Mouse (Mus musculus): ENCODE results near the gene Tmem129.

The Tmem129 gene

DNA sequence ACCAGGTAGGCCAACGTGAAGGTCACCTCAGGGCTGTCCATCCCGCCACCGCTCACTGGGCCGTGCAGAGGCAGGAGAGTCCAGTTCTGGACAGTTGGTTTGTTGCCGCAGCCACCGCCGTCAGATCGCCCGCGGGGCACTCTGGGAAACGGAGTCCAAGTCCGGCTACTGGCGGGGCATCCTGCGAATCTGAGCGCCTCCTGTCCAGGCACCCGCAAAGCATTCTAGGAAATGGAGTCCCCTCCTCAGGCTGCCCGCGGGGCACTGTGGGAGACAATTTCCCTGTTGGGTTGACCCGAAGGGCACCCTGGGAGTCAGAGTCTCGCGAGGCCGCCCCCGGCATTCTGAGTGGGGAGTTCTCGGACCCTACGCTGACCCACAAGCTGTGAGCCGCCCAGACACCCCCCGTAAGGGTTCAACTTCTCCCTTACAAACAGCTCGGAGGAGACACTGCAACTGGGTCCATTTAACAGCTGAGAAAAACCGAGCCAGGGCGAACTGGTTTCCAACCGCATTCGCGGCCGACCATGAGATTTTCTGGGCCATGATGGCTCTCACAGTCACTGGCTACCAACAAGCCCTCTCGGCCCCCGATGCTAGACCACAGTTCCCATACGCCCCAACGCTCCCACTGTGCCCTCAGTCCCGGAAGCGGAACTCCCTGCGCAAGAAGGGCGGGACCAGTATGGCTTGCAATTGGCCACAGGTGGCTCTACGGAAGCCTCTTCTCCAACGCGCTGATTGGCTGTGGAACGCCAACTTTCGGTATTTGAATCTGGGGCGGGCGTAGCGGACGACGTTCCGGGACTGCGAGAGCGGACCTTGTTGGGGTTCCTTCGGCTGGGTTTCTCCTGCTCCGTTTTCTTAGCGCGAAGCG lies at the start of gene Tmem129, which contains the start of gene Tacc3:
Tmem129 (minus strand) TSS at position 630 of the 877 bp plus-strand sequence.
Tacc3 (plus strand) TSS at position 342 of the 877 bp plus-strand sequence.
- DNase-seq (ENCODE audit: low read depth), result peak; percentile 96

DNA sequence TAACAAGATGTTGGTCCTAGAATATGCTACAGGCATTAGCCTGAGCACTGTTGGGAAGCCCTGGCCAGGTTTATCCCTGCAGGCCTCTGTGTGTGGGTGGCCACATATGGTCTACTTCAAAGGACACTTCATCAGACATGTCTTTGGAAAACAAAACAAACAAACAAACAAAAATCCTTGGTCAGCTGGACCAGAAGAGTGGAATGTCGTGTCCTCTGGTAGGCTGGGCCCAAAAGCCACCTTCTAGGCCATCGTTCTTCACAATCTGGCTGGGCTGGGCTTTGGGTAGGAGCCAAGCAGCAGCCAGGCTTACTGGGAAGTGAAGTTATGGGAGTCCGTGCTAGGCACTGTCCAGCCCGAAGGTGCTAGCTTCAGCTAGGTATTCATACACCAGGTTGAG lies 48.9 kb upstream of the Tmem129 start:
- no peak for DNase-seq (ENCODE audit: low read depth)

DNA sequence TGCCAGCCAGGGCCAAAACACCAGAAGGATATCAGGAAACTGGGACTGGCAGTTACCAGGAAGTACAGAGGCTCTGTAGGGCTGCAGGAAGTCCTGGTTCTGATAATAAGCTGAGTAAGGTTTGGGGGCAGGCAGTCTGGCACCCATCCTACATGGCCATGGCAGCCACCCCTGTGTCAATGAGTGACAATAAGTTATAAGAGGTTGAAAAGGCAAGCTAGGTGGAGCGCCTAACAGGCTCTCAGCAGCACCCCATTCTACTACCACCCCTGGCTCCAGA lies 48.1 kb upstream of the Tmem129 start:
- no peak for DNase-seq (ENCODE audit: low read depth)

DNA sequence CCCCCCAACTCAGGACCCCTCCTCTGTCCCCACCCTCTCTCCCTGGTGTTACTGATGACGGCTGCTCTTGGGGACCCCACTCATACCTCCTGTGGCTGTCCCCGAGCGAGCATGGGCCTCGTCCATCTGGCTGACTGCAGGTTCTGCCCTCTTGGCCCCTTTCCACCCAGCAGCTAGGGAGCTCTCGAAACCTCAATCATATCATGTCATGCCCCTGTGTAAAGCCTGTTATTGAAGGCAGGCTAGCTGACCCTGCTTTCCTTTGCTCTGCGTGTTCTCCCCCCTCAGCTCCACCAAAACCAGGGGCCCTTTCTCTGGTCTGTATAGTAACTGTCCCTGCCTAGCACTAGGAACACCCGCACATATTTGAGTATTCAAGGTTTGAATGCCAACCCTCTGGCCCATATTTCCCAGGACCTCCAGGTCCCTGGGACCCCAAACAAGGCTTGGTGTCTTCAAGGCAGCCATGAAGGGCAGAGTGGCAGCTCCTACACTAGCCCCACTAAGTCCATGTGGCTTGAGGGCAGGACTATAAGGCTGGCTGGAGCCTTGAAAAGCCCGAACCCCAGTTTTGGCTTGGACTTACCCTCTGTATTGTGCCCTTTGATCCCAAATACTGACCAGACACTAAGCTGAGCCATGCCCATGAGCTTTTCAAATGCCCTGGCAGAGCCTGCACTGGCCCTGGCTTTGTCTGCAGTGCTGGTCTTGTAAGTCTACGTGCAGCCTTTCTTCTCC lies 47.6 kb upstream of the Tmem129 start:
- no peak for DNase-seq (ENCODE audit: low read depth)

DNA sequence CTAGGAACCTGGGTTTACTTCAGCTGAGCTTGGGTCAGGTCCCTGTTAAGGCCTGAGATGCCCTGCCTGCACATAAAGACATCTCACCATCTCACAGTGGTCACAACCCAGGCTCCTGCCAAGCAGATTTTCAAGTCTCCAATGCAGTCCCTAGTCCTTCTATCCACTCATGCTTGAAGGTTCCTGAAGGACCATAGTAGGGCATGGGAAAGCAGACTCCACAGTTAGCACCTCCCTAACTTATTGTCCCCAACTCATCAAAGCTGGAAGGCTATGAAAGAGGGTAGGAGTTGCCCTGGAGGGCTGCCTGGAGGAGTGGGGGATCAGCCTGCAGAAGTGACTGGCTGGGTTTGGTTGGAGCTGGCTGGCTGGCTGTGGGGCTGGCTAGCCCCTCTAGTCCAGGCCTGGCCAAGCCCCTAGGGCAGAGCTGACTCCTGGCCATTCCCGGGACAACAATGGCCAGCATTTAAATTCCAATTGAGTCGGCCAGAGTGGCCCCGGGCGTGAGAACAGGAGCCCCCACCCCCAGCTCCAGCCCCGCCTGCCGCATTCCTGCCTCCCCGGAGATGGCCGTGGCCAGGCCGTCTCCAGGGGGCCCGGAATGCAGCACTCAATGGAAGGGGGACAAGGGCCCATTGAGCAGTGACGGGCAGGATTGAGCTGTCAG lies 46.9 kb upstream of the Tmem129 start:
- no peak for DNase-seq (ENCODE audit: low read depth)

DNA sequence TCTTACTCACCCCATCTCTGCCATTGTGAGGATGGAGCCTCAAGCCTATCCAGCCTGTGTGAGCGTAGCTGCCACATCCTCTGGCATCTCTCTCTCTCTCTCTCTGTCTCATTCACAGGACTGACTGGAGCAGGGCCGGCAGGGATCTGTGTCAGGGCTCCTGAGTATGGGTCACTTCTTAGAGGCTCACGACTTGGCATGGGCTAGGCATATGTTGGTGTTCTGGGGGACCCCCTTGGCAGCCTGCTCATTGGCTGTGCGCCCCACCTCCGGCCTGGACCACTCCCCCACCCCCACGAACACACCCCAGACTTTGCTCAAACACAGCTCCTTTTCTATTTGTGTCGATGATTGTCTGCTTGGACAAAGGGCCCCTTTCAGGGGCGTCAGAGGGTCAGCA lies 45.8 kb upstream of the Tmem129 start:
- no peak for DNase-seq (ENCODE audit: low read depth)

DNA sequence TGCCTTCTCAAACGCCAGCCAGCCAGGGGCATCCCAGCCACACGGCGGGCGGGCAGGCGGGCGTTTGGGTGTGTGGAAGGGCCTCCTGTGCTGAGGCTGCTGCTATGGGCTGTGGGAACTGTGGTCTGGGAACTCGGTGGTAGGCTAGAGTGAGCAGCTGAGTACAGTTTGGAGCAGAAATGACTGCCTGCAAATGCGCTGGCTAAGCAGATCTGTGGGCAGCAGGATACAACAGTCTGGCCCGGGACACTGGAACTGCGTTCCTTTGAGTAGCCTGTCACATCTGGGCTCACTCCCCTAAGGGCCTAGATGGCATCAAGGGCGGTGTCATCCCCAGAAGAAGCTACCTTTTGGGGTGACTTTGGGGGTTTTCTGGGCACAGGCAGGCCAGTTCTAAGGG lies 43.6 kb upstream of the Tmem129 start:
- DNase-seq (ENCODE audit: low read depth), result no peak

DNA sequence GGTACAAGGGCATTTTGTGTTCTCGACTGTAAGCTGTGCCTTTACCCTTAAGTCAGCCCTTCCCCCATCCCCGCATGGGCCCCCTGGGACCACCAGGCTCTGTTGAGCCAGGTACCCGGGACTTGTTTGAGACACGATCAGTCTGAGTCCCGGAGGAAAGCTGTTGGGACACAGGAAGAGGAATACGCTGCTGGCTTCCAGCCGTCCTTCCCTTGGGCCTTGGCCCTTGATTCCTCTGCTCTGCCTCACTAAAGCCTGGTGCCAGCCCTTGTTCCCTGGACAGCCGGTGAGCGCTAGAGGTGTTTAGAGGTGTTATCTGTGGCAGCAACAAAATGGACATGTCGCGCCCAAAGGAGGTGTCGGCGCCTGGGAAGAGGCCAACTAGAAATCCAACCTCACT lies 41.8 kb upstream of the Tmem129 start:
- no peak for DNase-seq (ENCODE audit: low read depth)

DNA sequence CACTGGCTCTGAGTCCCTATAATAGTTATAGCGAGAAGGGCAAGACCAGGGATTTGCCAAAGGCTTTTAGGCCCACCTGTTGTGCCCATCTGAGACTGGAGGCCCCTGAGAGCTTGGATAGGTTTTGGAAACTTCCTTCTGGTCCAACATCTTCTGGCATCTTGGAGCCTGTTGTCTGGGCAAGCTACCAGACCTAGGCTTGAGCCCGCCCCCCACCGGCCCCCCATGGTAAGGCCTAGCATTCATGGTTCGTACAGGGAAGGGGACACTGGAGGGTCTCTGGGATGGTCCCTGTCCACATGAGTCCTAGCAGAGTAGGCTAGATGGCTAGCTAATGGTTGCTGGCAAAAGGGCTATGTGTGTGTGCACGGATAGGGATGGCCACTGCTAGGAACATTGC lies 40.5 kb upstream of the Tmem129 start:
- DNase-seq (ENCODE audit: low read depth), result no peak

DNA sequence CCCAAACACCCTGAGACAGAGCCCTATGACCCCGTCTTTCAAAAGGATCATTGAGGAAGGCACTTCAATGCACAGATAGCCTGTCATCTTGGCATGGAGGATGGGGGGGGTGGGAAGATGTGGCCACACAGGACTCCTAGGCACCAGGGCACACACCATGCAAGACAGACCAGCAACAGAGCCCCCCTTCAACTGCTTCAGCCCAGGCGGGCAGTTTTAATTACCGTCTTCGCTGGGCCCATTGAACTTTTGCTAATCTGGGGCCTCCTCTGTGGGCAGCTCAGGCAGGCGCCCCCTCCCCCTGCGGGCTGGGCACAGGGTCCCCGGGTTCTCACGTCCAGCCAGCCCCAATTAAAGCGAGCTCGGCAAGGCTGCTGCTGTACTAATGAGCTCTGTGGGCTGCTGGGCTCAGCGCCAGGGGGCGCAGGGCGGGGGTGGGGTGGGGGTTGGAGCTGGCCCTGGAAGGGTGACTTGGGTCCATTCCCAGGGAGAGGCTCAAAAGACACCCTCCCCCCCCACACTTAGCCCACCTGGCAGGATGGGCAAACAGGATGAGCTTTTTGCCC lies 39.8 kb upstream of the Tmem129 start:
- no peak for DNase-seq (ENCODE audit: low read depth)

DNA sequence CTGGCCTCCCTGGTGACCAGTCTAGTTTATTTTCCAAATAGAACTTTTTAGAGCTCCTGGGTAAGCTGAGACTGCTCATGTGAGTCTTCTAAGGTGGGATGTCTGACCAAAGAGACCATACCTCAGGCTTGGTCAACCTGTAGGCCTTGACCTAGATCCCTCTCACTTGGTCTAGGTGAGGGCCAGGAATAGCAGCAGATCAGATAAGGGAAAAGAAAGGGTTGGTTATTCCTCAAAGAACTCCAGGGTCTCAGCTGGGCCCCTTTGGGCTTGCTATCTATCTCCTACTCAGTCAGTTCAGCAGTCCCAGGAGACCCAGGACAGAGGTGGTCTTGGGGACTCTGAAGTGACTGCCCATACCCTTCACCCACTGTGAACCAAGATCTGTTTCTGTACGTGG lies 39.3 kb upstream of the Tmem129 start:
- no peak for DNase-seq (ENCODE audit: low read depth)

DNA sequence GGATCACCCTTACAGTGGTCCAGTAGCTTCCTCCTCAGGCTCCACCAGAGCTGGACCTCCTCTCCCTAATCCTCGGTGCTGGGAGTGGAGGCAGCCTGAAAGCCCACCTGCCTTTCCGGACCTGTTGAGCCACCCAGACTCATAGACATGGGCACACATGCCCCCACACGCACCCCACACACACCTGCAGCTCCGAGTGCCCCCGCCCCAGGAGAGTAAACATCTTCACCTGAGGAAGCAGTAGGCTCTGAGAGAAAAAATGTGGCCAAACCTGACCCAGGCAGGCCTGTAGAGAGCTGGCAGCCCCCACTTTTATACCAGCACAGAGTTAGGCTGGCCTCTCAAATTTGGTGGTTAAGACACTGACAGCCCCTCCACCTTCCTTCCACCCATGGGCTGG lies 38.2 kb upstream of the Tmem129 start:
- DNase-seq (ENCODE audit: low read depth), result no peak

DNA sequence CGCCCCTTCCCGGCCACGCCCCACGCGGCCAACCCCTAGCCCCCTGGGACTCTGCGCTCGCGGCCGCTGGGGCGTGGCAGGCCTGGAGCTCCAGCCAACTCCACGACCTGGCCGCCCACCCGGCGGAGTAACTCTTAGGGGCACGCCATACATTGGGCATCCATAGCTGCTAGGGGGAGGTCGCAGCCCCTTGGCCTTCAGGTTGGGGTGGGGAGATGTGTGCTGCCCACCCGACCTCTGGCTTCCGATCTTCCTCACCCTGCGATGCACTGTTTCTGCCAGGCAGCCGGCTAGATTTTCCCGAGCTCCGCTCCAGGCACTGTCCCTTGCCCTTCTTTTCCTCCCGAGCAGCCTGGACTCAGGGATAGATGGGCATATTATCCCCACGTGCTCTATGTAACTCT lies 37.5 kb upstream of the Tmem129 start:
- DNase-seq (ENCODE audit: low read depth), result no peak

DNA sequence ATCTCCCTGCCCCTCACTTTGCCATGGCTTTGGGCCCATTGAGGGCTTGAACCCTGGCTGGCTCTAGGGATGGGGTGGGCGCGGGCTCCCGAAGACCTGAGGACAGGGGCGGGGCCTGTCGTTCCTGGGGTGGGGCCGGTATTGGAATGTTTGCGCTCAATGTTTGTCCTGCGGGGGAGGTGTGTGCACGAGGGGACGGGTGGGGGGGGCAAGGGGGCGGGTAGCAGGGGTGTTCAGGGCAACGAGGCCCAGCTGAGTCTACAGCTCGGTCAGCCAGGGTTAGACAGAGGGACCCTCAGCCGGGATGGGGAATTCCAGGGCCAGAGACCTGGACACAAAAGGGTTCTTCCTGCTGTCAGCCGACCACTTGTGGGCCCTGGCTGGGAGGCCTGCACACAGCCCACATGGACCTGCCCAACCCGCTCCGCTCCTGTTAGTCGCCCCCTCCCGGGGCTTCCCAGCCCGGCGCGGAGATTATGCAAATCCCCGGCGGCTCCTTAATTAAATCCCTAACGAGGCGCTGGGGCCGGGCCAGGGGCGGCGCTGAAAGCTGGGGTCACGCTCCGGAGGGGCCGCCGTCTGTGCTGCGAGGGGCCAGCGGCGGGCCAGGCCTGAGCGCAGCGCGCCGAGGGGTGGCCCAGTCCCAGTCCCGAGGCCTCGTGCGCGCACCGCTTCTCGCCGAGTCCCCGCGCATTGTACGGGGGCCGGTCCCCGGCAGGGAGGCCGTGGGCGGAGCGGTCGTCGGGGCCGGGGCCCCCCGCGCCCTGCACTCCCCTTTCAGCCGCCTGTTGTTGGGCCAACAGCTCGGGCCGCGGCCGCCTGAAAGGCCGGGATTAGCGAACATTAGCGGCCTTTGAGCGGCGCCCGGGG lies 36.9 kb upstream of the Tmem129 start:
- DNase-seq (ENCODE audit: low read depth), result no peak

DNA sequence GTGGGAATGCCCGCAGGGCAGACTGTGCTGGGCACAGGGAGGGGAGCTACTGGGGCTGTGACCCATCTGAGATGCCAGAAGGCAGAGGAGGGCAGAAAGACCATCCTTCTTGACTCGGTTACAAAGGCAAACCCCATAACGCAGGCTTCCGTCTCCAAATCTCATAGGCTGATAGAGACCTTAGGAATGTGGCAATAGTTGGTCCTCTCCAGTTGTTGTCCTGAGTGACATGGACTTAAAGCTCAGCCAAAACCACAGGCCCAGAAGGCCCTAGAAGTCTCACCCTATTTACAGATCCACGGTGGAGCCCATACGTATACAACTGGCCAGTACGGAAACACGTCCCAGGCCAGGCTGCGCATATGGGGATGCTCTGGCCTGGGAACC lies 36.2 kb upstream of the Tmem129 start:
- DNase-seq (ENCODE audit: low read depth), result no peak

DNA sequence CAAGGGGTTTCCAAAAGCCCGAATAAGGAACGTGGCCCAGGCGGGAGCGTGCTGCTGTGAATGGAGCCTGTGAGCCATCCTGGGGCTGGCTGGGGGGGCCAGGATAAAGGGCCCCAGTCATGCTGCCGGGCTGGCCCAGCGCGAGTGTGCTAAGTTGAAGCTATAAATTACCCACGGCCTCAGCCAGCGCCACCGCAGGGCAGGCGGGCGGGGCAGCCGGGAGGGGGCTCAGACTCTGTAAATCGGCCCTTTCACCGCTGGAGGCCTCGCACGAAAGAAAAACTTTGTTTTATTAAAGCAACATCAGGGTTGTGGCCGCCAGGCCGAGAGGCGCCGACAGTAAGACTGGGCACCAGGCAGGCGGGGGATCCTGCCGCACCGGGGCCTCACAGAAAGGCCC lies 34.2 kb upstream of the Tmem129 start:
- no peak for DNase-seq (ENCODE audit: low read depth)

DNA sequence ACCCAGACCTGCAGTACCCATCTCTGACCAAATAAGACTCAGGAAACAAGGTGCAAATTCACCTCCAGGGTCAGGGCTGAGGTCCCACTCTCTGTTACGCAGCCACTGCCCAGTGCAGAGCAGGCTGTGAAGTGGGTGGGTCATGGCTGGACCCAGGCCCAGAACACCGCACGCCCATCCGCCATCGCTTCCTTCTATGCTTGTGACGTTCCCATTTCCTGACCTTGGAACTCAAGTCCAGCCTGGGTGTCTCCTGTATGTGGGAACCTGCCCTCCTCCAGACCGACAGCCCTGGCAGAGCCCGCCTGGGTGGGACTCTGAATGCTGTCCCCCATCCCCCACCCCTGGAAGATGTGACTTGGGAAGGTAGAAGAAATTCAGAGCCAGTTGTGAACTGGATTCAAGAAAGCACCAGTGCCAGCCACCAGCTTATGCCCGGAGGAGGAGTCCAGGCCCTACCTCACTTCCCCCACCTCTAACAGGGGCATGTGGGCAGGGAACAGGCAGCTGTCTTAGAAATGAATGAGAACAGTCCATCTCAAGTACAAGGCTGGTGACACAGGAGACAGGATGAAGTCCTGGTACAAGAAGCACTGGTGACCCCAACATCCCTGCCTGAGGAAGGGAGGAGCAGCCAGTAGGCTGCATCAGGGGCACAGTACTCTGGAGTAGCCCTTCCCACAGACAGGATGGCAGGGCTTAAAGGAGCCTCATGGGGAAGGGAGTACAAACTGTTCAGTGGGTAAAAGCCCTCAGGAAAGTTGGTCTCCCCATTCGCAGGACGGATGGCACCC lies 31.8 kb upstream of the Tmem129 start:
- no peak for DNase-seq (ENCODE audit: low read depth)

DNA sequence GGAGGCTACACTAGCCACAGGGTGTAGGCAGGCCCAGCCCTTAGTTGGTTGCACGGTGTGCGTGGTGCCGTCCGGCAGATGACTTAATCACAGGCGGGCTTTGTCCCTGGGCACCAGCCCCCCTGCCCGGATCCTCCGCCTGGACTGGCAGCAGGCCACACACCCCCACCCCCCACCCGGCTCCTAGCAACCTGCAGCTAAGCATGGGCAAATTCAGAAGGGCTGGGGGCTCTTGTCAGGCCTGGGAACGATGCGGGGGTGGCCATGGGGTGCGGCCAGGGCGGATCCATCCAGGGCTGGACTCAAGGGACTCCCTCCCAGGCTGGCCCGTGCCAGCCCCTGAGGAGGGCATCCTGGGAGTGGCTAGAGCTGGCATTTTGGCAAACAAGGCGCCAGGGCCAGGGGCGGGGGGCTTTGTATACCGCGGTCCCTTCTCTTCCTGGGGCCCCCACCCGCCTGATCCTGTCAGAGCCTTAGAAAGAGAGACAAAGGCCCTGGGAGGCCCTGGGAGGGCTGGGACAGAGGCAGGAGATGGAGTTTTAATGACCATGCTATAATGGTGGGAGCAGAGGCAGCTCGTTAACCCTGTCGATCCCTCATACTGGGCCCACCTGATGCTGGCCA lies 31.1 kb upstream of the Tmem129 start:
- no peak for DNase-seq (ENCODE audit: low read depth)

DNA sequence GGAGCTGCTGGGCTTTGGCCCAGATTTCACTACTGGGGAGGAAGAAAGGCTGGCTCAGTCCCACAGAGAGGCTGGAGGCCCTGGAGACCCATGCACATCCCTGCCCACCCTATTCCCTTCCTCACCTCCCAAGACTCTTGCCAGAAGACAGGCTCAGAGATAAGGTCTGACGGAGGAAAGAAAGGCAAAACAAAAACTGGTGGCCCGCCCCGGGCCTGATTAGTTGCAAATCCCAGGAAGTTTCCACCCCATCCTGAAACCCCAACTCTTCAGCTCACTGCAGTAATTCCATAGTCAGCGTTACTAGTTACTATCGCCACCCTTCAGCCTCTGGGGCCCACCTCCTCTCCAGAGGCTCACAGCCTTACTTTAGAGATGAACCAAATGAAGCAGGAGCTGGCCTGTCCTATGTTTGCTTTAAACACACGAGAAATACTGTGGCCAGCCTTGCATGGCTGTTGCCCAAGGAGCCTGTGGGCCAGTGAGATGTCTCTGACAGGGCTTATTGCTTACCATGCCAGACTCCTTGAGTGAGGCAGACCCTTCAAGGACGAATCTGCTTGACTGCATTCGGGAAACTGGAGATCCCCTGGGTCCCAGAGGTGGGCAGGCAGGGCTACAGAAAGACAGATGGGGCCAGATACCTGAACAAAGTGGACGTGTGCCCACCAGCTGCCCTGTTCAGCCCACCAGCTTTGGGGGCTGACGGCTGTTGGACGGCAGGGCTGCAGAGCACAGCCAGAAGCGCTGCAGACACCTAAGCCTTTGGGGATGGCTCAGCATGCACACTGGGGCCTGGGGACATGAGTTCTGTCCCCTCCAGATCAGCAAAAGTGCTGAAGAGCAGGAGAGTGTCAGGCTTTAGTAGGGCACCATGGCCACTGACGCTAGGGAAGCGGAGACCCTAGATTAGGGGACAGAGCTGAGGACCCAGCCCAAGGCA lies 30.3 kb upstream of the Tmem129 start:
- no peak for DNase-seq (ENCODE audit: low read depth)
